Mouse (Mus musculus) adrenal gland, adult 8-10 months (tissue): Measurements from ENCODE around the gene Gsto2. TPM values are rescaled to one million over a fixed set of nuclear protein-coding genes. Genes with fewer than 3 reads are reported as not detected.

Source experiments
- DNase-seq: peaks from one replicate; pipeline ENCODE4 v3.0.0; 2022
- total RNA-seq, 4 experiments: library from RNA; stranded (reverse); gene quantifications; 2 replicates each; pipeline ENCODE4 v1.2.4; 2022

Gene Gsto2
- total RNA-seq, 4 experiments from 2014 or later = 1.0 to 3.4 (median 1.9) TPM

DNA sequence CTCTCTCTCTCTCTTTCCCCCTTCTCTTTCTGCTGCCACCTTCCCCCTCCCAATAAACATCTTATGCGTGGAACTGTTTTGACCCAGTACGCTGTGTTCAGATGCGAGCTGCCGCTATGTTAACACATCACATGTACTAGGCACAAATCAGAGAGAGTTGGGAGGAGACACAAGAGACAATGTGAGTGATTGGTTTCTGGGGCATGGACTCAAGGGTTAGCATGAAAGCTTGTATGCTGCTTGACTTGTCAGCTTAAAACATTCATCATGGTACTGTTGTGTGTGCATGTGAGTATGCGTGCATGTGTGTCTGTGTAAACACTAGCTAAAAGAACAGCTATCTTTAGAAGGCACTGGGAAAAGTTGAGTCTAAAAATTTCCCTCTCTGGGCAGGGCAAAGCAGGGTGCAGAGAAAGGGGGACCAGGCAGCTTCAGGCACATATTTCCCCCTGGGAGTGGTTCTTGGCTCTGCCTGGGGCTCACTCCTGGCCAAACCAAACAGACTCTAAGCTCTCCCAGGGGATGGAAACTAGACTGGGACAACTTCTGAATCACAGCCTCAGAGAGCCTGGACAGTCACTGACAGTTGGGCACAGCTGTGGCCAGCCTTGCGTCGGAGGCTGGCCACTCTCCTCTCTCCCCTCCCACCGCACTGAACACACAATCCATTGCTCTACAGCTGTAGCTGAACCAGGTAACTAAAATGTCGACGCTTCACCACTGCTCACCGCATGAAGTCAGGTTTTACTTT, 26.4 kb downstream of the Gsto2 start:
- no peak for DNase-seq

DNA sequence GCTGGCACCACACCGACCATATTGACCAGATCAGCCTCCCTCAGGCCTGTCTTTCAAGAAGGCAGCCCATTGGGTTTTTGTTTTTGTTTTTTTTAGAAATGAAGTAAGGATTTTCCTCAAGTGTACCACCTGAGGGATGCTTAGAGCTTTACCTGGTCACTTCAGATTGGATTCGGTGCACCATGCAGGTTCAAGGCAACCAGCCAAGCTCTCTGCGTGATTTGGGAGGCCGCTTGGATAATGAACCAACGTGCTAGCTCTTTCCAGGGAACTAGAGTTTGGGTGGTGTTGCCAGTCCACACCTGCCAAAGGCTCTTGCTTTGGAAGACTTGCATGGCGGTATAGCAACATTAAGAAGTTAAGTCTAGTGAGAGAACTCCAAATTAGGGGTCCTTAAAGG, 27.8 kb downstream of the Gsto2 start:
- DNase-seq = no peak

DNA sequence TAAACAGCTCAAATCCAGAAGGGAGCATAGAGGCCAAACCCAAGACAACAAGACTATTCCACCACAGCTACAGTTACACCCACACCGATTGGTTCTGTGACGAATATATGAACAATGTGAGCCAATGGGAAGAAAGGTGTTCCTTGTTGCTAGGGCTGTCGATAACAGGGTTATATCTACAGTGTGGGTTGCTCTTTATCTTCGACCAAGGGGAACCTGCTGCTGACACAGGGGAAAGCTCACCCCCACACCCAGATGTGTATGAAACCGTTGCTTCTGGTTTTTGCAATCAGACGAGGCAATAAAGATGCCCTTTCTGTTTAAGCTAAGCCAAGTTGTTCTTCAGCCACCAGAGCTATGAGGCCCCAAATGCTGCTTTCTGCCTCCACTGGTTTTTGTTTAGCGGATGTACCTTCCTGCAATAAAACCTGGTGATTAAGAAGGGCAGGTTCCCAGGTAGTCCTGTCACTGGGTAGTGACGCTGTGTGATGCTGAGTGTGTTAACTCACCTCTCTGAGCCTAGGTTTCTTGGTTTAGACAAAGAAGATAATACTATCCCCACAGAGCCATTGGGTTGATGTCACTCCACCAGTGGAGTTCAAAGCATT, 33.2 kb downstream of the Gsto2 start:
- no peak for DNase-seq

DNA sequence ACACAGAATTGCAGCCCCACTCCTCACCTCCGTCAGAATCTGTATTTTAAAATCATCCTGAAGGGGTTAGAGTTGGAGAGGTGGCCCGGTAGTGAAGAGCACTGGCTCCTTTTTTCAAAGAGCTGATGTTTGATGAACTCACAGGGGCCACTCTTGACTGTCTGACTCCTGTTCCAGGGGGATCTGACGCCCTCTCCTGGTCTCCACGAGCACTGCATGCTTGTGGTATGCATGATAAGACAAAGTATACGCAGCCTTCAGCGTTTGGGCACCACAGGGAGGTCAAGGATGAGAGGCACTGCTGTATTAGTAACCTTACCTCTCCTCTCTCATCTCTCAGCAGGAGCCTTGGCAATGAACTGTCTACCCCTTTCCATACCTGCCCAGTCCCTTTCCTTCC, 34.7 kb downstream of the Gsto2 start:
- DNase-seq = no peak

DNA sequence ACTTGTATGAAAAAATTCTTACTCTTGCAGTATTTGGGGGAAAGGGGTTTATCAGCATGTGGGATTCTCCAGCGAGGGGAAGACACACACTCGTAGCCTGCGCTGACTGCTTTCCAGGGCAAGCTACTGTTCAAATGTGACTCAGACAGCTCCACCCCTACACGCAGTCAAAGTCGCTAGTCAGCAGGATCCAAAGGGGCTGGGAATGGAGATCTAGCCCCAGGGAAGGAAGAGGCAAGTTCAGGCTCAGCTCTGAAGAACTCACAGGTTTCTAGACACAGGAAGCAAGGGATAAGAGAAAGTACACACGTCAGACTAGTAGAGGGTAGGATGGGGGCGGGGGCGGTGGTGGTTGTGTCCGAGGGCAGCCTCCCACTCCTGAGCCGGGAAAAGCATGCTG, 35.2 kb downstream of the Gsto2 start:
- no peak for DNase-seq

DNA sequence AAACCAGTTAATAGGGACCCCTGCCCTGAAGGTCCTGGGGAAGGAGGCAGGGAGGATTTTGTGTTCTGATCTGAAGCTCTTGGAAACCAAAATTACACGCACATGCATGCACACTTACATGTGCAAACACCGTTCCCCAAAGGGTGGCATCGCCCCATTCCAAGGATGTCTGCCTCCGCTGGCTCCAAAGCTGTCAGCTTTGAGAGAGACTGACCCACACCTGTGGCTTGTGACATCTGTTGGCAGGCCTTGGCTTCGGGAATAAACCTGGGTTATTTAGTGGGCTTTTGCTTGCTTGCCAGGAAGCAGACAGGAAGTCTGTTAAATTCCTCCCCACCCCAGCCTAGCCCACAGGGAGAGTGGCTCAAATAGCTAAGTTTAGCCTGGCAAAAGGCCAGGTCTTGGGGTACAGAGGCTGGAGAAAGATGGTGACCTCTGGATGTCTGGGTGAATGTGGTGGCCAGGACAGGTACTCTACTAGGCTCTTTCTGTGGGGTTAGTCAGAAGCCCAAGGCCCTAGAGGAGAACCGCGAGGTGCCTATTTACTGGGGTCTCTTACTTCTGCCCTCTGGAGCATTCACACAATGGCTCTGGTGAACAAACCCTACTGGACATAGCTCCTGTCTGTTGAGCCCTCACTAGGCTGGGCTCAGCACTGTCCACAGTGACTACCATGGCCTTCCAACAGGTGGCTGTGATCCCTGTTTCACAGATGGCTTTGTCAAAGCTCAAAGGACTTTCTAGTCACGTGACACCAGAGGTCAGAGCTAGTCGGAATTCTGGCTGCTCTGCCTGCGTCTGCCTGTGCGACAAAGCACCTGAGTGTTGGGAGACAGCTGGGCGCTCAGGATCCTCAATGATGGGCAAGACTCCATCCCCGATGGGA, 37.2 kb downstream of the Gsto2 start:
- peak; percentile 48 for DNase-seq

DNA sequence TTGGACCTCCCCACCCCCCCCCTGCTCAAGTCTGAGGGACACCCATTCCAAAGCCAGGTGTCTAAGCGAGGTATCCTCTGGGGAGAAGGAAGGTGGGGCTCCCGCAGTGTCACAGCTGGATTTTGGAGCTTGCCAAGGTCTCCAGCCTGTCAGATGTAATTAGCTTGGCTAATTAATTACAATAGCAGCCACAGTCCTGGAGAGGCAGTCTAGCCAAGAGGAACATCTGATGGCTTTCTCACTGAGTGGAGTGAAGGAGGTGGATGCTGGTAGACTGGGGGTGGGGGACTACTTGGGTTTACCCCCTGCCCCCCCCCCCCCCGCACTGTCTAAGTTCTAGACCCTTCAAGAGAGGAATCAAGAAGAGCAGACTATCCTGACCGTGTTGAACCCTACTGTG, 38.3 kb downstream of the Gsto2 start:
- no peak for DNase-seq

DNA sequence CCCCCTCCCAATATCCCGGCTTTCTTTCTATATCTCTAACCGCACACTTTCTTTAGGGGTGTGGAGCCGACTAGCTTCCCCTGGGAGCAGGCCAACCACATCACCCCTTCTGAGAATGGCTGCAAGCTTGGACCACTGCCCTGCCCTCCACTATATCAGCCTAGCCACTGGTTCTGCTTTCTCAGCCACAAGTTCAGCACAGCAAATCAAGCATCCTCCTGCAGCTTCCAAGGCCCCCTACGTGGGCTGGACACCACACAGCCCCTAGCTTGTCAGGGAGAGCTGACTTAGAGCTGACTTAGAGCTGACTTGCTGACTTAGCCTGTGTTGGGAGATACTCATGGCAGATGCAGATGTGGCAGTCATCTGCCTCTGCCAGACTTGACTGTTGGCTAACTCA, 39.7 kb downstream of the Gsto2 start:
- no peak for DNase-seq

DNA sequence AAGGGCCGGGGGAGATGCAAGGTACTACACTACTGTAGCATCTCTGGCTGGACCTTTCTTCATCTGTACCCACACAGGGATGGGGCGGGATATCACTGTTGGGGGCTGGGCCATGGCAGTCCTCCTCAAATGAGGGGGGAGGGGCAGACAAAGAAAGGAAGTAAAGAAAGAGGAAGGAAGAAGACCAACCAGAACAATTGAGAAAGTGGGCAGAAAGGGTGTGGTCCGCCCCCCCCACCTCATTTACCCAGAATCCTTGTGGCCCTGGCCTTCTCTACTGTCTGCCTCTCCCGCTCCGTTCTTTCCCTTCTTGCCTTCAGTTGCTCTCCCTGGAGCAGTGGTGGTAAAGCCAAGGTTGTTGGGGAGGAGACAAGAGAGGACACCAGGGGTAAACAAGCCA, 40.3 kb downstream of the Gsto2 start:
- DNase-seq = no peak

DNA sequence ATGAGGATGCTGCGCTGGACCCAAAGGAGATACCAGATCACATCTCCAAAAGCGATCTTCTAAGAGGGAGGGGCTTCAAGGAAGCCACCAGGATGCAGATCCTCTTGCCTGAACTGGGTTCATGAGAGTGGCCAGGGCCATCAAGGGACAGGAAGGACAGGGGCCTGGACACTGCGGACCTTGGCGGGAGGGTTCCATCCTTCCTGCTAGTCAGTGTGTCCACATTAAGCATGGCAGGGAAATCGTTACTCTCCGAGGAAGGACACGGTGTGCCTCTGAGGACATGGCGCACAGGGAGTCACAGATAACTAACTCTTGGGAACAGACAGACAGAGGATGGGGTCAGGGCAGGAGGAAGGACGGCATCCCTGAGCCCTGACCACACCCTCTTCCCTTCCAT, 42.3 kb downstream of the Gsto2 start:
- peak; percentile 61 for DNase-seq

DNA sequence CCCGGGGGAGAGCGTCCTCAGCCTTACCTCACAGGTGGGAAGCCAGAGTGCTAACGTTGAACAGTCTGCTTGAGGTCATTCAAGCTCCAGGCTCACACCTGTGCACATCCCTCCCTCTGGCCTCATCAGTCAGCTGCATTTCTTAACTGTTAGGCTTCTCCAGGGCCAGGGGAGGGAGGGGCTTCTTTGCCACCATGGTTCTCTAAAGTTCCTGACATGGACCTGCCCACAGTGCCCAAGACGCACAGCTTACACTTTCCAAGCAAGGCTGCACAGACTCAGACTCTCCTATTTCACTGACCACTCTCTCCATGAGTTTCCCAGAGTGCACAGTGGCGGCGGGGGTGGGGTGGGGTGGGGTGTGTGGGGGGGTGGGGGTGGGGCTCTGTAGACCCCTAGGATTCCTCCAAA, 43.6 kb downstream of the Gsto2 start:
- no peak for DNase-seq

DNA sequence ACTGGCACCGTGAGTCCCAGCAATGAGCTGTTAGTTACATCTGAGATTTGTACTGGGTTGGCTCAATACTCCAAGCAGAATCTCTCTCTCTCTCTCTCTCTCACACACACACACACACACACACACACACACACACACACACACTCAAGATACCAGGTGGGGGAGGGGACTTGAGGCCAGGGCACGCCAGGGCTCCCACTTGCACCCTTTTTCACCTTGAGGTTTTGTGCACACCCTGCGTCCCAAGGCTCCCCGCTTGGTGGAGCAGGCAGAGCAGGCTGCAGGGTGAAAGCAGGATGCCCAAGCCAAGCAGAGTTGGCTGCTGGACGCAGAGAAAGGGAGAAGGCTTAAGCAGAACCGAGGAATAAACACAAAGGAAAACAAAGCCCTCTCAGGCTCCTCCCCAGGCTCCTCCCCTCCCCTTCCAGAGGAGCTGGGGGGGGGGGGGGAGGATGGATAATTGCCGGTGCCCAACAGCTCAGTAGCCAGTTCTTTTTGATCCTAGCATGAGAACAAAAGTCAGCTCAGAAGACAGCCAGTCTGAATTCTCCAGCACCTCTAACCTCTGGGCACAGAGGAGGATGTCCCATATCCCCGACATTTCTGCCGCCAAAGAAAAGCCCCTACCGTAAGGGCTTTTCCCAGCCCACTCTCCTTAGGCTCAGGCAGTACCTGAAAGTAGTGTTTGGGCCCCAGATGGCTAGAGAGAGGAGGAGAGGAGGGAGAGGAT, 44.2 kb downstream of the Gsto2 start:
- DNase-seq = no peak

DNA sequence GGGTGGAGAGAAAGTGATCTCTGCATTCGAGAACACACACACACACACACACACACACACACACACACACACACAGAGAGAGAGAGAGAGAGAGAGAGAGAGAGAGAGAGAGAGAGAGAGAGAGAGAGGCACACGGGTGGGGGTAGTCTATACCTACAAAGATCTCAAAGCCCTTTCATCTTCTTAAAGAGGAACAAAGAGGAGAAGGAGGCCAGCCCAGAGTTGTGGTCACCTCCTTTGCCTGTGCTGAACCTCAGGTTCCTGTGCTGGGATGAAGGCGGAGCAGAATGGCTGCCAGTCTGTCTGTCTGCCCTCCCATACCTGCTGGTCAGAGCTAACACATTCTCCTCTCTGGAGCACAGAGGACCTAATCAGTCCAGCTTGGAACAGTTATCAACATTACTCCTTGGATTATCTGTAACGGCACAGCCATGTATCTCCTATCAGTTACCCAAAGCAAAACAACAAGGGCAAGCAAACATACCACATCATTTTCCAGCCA, 44.8 kb downstream of the Gsto2 start:
- no peak for DNase-seq

DNA sequence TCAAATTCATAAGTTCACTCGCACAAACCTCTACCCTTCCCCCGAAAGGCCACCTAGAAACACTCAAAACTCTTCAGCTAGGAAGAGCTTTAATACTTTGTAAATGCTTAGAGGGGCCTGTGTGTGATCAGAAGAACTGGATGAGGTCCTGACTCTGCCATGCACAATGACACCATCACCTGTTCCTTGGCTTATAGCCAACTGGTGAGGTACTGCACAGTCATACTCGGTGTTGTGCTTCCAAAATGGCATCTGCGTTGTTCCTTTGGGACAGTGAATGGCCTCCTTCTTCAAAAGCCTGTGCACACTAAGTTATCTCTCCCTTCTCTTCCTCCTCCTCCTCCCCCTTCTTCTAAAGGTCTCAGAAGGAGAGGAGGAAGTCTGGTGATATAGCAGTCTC, 45.4 kb downstream of the Gsto2 start:
- no peak for DNase-seq

DNA sequence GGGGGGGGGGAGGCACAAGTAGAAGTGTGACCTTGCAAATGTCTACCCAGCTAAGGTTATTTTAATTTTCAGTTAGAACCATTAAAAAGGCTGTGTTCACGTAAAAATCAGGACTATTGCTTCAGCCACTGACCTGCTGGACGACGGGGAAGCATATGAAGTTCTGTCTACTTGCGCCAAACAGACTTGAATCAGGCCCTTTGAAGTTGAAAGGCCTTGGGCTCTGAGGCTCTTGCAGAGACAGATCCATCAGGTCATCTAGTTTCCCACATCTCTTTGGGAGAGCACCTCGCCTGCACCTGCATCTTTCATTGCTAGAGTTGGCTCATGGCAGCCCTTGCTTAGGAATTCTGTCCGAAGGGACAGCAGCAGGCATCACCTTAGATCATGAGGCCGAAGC, 48.0 kb downstream of the Gsto2 start:
- DNase-seq = no peak

DNA sequence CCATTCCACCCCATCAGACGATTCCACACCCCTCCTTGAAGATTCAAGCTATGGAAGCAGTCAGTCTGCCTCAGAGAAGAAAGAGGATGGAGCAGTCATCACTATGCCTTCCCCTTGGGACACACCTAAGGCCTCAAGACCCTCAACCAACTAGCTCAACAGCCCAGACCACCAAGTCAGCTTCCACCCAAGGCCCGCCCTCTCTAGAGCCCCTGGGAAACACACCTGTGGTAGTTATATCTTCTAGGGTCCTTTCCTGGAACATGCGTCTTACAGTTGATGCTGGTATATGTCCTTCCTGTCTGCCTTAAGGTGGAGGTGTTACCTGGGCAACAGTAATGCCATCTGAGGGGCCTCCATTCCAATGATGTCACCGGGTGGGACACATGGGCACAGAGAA, 48.9 kb downstream of the Gsto2 start:
- DNase-seq = no peak

DNA sequence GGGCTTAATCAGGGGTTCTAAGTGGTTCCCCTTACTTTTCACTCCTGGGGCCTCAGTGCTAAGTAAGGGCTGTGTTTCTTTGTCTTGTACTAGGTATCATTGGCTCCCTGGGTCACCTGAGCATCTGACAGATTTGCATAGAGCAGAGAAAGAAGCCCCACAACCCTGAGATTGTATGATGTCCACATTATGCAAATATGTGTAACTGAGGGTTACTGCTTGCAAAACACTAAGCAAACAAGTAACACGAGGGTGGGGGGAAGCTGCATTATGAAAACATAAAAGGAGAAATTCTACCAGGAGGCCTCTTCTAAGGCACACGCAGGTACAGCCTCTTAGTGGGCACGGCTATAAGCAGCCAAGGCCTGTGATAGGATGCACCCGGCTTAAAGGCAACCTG, 49.9 kb downstream of the Gsto2 start:
- DNase-seq = no peak

DNA sequence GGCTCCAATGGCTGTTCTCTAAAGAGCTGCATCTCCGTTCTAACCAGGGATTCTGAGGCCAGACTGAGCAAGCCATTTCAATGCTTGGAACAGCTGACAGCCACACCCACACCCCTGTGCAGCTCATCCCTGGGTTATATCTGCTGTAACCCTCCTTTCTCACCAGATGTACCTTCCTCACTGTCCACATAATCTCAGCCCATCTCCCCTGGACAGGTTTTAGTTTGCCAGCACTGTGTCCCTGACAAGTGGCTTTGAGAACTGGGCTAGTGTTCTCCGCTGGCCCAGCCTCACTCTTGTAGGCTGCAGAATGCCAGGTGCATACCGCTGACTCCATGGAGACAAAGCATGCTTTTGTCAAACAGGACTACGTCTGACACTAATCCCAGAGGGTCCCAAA, 52.1 kb downstream of the Gsto2 start:
- no peak for DNase-seq

DNA sequence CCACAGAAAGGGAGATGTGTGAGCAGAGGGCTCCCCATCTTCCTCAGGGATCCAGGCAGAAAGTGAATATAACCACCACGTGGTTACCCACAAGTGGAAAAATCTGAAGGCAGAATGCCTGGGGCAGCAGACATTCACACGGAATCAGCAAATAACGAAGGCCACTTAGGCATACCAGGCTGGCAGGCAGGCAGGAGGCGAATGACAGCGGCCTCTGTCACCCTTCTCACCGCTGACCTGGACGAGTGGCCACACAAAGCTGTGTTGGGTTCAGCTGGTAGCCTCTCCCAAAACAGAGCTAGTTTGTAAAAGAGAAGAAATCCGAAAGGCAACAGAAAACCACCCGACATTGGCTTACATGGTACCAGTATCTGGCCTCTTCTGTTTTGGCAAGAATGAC, 52.7 kb downstream of the Gsto2 start:
- no peak for DNase-seq

DNA sequence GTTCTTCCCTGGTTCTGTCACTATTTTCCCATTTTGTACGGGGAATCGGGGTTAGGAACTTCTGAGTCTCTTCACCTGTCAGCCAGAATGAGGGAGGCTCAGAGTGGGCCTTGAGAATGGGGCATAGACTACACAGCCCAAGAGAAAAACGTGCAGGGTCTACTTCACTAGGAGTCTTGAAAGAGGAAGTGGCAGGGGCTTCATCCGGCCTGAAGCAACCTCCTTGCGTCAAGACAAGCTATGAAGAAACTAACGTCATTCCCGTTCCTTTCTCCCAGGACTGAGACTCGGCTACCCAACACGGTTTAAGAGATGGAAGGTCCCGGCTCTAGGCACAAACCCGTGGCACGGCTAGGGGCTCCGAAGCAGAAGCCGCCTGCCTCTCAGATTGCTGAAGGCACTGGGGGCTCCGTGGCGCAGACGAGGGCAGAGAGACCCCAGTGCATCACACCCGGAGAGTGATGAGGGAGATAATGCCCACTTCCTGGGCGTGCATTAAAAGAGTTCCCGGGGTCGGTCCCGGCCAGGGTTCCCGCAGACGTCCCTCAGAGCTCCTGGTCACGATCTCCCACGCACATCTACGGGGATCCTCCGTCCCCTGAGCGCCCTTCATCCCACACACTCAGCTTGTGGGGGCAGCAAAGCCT, 53.2 kb downstream of the Gsto2 start:
- no peak for DNase-seq

DNA sequence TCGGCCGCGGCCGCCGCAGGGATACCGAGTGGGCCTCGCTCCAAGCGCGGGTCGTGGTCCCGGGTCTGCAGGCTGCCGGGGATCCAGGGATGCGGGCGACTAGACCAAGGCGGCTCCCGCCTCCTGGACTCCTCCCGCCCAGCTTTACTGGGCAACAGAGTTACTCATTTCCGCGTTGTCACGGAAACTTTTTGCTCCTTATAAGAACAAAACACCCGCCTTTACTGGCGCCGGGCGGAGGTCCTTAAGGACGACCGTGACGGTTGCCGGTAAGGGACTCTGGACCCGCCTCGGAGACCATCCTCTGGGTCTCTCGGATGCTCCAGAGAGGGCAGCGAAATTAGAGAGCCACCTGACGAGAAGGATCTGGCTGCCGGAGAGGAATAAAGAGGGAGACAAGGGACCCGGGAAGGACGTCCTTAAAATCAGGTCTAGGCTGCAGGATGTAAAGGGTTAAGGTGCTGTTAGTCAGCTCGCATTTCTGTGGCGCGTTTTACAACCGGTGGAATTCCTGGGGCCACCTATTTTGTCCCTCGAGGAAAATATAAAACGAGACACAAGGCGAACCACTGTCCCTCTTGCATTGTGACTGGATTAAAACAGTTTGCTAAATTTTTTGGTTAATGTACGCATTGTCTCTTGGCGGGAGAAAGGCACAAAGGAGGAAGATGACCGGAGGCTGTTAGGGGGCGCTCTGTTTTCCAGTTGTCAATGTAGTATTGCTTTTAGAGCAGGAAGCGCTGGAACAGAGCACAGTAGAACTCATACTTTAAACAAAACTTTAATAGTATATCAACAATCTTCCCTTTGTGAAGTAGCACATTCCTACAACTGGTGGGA, 54.0 kb downstream of the Gsto2 start, which contains the start of the genes Cfap43 and Itprip:
TSS of gene Cfap43 (minus strand) at position 162 of the 840 bp plus-strand sequence.
TSS of gene Itprip (minus strand) at position 174 of the 840 bp plus-strand sequence.
- peak; percentile 78 for DNase-seq
